Mouse (Mus musculus) lung, postnatal 0 days (tissue): ENCODE measurements around the gene Pabpn1l. TPM values are rescaled to one million over a fixed set of nuclear protein-coding genes. Genes with fewer than 3 reads are reported as not detected.

Source experiments
- ATAC-seq: fragments of 200-750 bp; cut with Nextera tagmentation; 2 replicates; pipeline ENCODE4 v1.8.0; 2017; ENCODE audit warnings: moderate library complexity
- DNase-seq: peaks from one replicate; pipeline ENCODE4 v3.0.0-alpha.2; 2016; ENCODE audit warnings: low spot score
- H3K27ac ChIP-seq: fragments of 300-500 bp; sonication (generic); 2 replicates; pipeline ENCODE4 v1.5.1; 2014; ENCODE audit warnings: antibody characterized with exemption, mild to moderate bottlenecking, low read length, mixed read lengths
- H3K27me3 ChIP-seq: fragments of 300-500 bp; sonication (generic); replicated peaks from 2 replicates; pipeline ENCODE4 v1.6.1; 2014; ENCODE audit warnings: low read length, mixed read lengths; ENCODE audit not compliant: insufficient read depth
- H3K36me3 ChIP-seq: fragments of 300-500 bp; sonication (generic); 2 replicates; pipeline ENCODE4 v1.6.1; 2014; ENCODE audit warnings: low read length, mixed read lengths; ENCODE audit not compliant: insufficient read depth
- H3K4me1 ChIP-seq: fragments of 300-500 bp; sonication (generic); 2 replicates; pipeline ENCODE4 v1.6.1; 2014; ENCODE audit warnings: antibody characterized with exemption, low read depth, low read length, mixed read lengths; ENCODE audit not compliant: insufficient read depth
- H3K4me2 ChIP-seq: fragments of 300-500 bp; sonication (generic); replicated peaks from 2 replicates; pipeline ENCODE4 v1.6.1; 2014; ENCODE audit warnings: low read depth, mild to moderate bottlenecking, low read length, moderate library complexity, mixed read lengths
- H3K4me3 ChIP-seq: fragments of 300-500 bp; sonication (generic); 2 replicates; pipeline ENCODE4 v1.5.1; 2014; ENCODE audit warnings: low read depth, low read length
- H3K9ac ChIP-seq: fragments of 300-500 bp; sonication (generic); replicated peaks from 2 replicates; pipeline ENCODE4 v1.6.1; 2014; ENCODE audit warnings: low read depth, mild to moderate bottlenecking
- H3K9me3 ChIP-seq: fragments of 300-500 bp; sonication (generic); 2 replicates; pipeline ENCODE4 v1.6.1; 2016; ENCODE audit warnings: low read length, mixed read lengths
- CTCF ChIP-seq: IDR thresholded peaks from 2 replicates; pipeline ENCODE4 v1.5.1; 2016; ENCODE audit warnings: antibody characterized with exemption, mild to moderate bottlenecking
- EP300 ChIP-seq: IDR thresholded peaks from 2 replicates; pipeline ENCODE4 v1.6.1; 2016; ENCODE audit warnings: antibody characterized with exemption, mild to moderate bottlenecking, control low read depth
- WGBS: fragments of 180-500 bp; shearing (Covaris S2); extraction: QIAGEN DNeasy Blood & Tissue Kit; methylation state at CpG from one replicate; pipeline ENCODE4 v1.1.7; 2014; 5-methylcytosine and 5-hydroxymethylcytosine counted together
- polyA plus RNA-seq: library from polyadenylated mRNA; unstranded; fragments of >200 nt; fragmentation: Nextera tagmentation; extraction: Ambion mirVana; gene quantifications from 2 replicates; pipeline ENCODE4 v1.2.1, GENCODE M21; 2015

Pabpn1l gene
- polyA plus RNA-seq, 1 experiment from 2014 or later = not detected

GRCm38 (mm10) chr8:122616181-122616905 is 6.2 kb downstream of the Pabpn1l start:
- Histone ChIP-seq H3K4me2 (no peak overlapping the region), H3K4me1 (peaks cover 8% of the 10 kb centered on the region), H3K4me3 (no peak overlapping the region), H3K27me3 (no peaks in the 10 kb centered on the region), H3K9me3 (no peaks in the 10 kb centered on the region), H3K36me3 (0 out of 2 replicates have a peak, but pooled peaks cover 5% of the 10 kb centered on the region), H3K27ac (no peak overlapping the region), H3K9ac (no peak overlapping the region)
- ATAC-seq = no peak
- no peak for TF ChIP-seq CTCF
- no peak for TF ChIP-seq EP300
- peak; percentile 66 for DNase-seq
- 42% methylated on average over 9 of the region's 9 CpGs for WGBS

GRCm38 (mm10) chr8:122611295-122612133 is 11.0 kb downstream of the Pabpn1l start, which contains the start of the genes Galns and Trappc2l:
TSS of gene Galns (minus strand) at chr8:122611463.
TSS of gene Trappc2l (plus strand) at chr8:122611640.
- DNase-seq (peak; percentile 100), ATAC-seq (peak; percentile 98)
- Histone ChIP-seq H3K27me3 (no peaks in the 10 kb centered on the region), H3K36me3 (0 out of 2 replicates have a peak, but pooled peaks cover 5% of the 10 kb centered on the region), H3K4me1 (peaks cover 11% of the 10 kb centered on the region), H3K9ac (peak within 1 kb of the TSS; percentile 35), H3K9me3 (no peaks in the 10 kb centered on the region), H3K4me3 (peak within 1 kb of the TSS; percentile 55), H3K4me2 (peak within 1 kb of the TSS; percentile 92), H3K27ac (peak within 1 kb of the TSS; percentile 90)
- under 1% methylated on average over 38 of the region's 57 CpGs for WGBS
- no peak for TF ChIP-seq EP300
- peak; percentile 66 for TF ChIP-seq CTCF

GRCm38 (mm10) chr8:122610612-122611277 is 11.8 kb downstream of the Pabpn1l start:
- Histone ChIP-seq H3K4me3 (peak overlapping the region; percentile 55), H3K27ac (peak overlapping the region; percentile 66; the same call in 1 of the 2 replicates), H3K4me1 (peaks cover 11% of the 10 kb centered on the region), H3K9me3 (no peaks in the 10 kb centered on the region), H3K4me2 (peak overlapping the region; percentile 92), H3K36me3 (0 out of 2 replicates have a peak, but pooled peaks cover 5% of the 10 kb centered on the region), H3K27me3 (no peaks in the 10 kb centered on the region), H3K9ac (peak overlapping the region; percentile 13)
- ATAC-seq = peak; percentile 7; the same call in 1 of the 2 replicates
- TF ChIP-seq CTCF (no peak), EP300 (no peak)
- 5% methylated on average over 20 of the region's 20 CpGs for WGBS
- DNase-seq = peak; percentile 43

GRCm38 (mm10) chr8:122610209-122610608 is 12.3 kb downstream of the Pabpn1l start:
- Histone ChIP-seq H3K9ac (no peak overlapping the region), H3K36me3 (0 out of 2 replicates have a peak, but pooled peaks cover 5% of the 10 kb centered on the region), H3K27ac (no peak overlapping the region), H3K4me2 (no peak overlapping the region), H3K4me1 (peaks cover 11% of the 10 kb centered on the region), H3K9me3 (no peaks in the 10 kb centered on the region), H3K4me3 (no peak overlapping the region), H3K27me3 (no peaks in the 10 kb centered on the region)
- WGBS = 54% methylated on average over 4 of the region's 4 CpGs
- 0 out of 2 replicates have a peak, but pooled peaks have one; percentile 7 for TF ChIP-seq CTCF
- no peak for TF ChIP-seq EP300
- ATAC-seq (no peak), DNase-seq (no peak)

GRCm38 (mm10) chr8:122606810-122607209 is 15.7 kb downstream of the Pabpn1l start:
- TF ChIP-seq EP300 = no peak
- TF ChIP-seq CTCF = no peak
- H3K9ac ChIP-seq = no peak overlapping the region
- WGBS = 81% methylated on average over 11 of the region's 12 CpGs

More at GRCm38 (mm10) chr8:122606810-122607209, 15.7 kb downstream of the Pabpn1l start:
- ATAC-seq (no peak), DNase-seq (no peak)
- no peak overlapping the region for H3K4me3 ChIP-seq
- no peak overlapping the region for H3K27ac ChIP-seq
- no peak overlapping the region for H3K4me2 ChIP-seq
- no peaks in the 10 kb centered on the region for H3K36me3 ChIP-seq
- H3K27me3 ChIP-seq = no peaks in the 10 kb centered on the region
- peaks cover 3% of the 10 kb centered on the region; the same call in 1 of the 2 replicates for H3K4me1 ChIP-seq
- H3K9me3 ChIP-seq = no peaks in the 10 kb centered on the region
